Mouse (Mus musculus) stomach, embryonic 14.5 days (tissue): ENCODE data around the gene Gm47791. TPM values are rescaled to one million over a fixed set of nuclear protein-coding genes. Genes with fewer than 3 reads are reported as not detected.

Experiments
- ATAC-seq: fragments of 200-750 bp; cut with Nextera tagmentation; 2 replicates; pipeline ENCODE4 v1.8.0; 2017; ENCODE audit warnings: low read depth, moderate TSS enrichment; ENCODE audit not compliant: insufficient number of reproducible peaks, insufficient read depth, low FRiP score
- H3K27ac ChIP-seq: fragments of 300-500 bp; sonication (generic); 2 replicates; pipeline ENCODE4 v1.5.1; 2014; ENCODE audit warnings: mild to moderate bottlenecking, low read length, moderate library complexity, mixed read lengths
- H3K27me3 ChIP-seq: fragments of 300-500 bp; sonication (generic); 2 replicates; pipeline ENCODE4 v1.6.1; 2014; ENCODE audit warnings: low read length, control low read depth, mixed read lengths; ENCODE audit not compliant: control insufficient read depth, insufficient read depth
- H3K36me3 ChIP-seq: fragments of 300-500 bp; sonication (generic); 2 replicates; pipeline ENCODE4 v1.6.1; 2014; ENCODE audit warnings: mild to moderate bottlenecking, control low read depth, low read length, moderate library complexity, mixed read lengths; ENCODE audit not compliant: control insufficient read depth, insufficient read depth
- H3K4me1 ChIP-seq: fragments of 300-500 bp; sonication (generic); 2 replicates; pipeline ENCODE4 v1.6.1; 2014; ENCODE audit warnings: low read length, control low read depth, mixed read lengths; ENCODE audit not compliant: control insufficient read depth, insufficient read depth
- H3K4me2 ChIP-seq: fragments of 300-500 bp; sonication (generic); replicated peaks from 2 replicates; pipeline ENCODE4 v1.6.1; 2014; ENCODE audit warnings: low read depth, low read length, control low read depth
- H3K4me3 ChIP-seq: fragments of 300-500 bp; sonication (generic); 2 replicates; pipeline ENCODE4 v1.5.1; 2014; ENCODE audit warnings: low read depth, low read length, control low read depth
- H3K9ac ChIP-seq: fragments of 300-500 bp; sonication (generic); replicated peaks from 2 replicates; pipeline ENCODE4 v1.6.1; 2014; ENCODE audit warnings: low read depth, mild to moderate bottlenecking, control low read depth, low read length, moderate library complexity, mixed read lengths
- H3K9me3 ChIP-seq: fragments of 300-500 bp; sonication (generic); 2 replicates; pipeline ENCODE4 v1.6.1; 2016; ENCODE audit warnings: low read depth, low read length, control low read depth; ENCODE audit not compliant: control insufficient read depth
- WGBS: fragments of 180-500 bp; shearing (Covaris S2); extraction: QIAGEN DNeasy Blood & Tissue Kit; methylation state at CpG from one replicate; pipeline ENCODE4 v1.1.7; 2014; 5-methylcytosine and 5-hydroxymethylcytosine counted together
- polyA plus RNA-seq: library from polyadenylated mRNA; unstranded; fragments of >200 nt; fragmentation: Nextera tagmentation; extraction: Ambion mirVana; gene quantifications from 2 replicates; pipeline ENCODE4 v1.2.1, GENCODE M21; 2014

The Gm47791 gene
- polyA plus RNA-seq, result not detected in 2 replicates

DNA sequence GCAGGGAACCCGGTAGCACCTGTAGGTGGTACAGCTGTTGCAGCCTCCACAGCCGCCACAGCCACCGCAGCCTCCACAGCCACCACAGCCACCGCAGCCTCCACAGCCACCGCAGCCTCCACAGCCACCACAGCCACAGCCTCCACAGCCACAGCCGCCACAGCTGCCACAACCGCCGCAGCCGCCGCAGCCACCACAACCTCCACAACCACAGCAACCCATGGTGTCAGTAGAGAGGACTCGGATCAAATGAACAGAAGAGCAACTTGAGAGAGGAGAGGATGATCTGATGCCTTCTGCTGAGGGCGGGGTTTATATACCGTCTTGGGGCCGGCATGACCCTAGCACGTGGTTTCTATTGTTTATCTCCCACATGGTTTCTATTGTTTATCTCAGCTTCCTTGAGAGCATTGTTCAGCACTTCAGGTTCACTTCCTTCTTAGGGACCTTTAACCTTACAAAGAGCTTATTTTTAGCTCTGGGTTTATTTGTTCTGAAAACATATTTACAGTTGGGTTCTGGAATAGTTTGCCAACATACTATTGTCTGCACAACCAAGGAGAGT lies at the start of gene Gm47791:
Gene Gm47791 (minus strand): TSS at position 222 of the 565 bp plus-strand sequence.
- no peaks in the 10 kb centered on the region for H3K27me3 ChIP-seq
- no peak within 1 kb of the TSS for H3K4me2 ChIP-seq
- no peaks in the 10 kb centered on the region for H3K4me1 ChIP-seq
- WGBS, result 81% methylated on average over 13 of the region's 15 CpGs
- no peak for ATAC-seq
- no peak within 1 kb of the TSS for H3K9ac ChIP-seq
- H3K36me3 ChIP-seq, result no peaks in the 10 kb centered on the region
- no peaks in the 10 kb centered on the region for H3K9me3 ChIP-seq
- no peak within 1 kb of the TSS for H3K4me3 ChIP-seq
- H3K27ac ChIP-seq, result no peak within 1 kb of the TSS

GRCm38 (mm10) chr1:82820626-82821186 lies 49.7 kb upstream of the Gm47791 start:
- H3K27ac ChIP-seq, result no peak overlapping the region
- H3K9me3 ChIP-seq, result no peaks in the 10 kb centered on the region
- no peak overlapping the region for H3K9ac ChIP-seq
- no peak for ATAC-seq
- no peak overlapping the region for H3K4me2 ChIP-seq
- H3K4me1 ChIP-seq, result peaks cover 4% of the 10 kb centered on the region; the same call in 1 of the 2 replicates
- H3K27me3 ChIP-seq, result no peaks in the 10 kb centered on the region
- no peak overlapping the region for H3K4me3 ChIP-seq
- H3K36me3 ChIP-seq, result no peaks in the 10 kb centered on the region
- 75% methylated on average over 3 of the region's 3 CpGs for WGBS

GRCm38 (mm10) chr1:82820179-82820578 lies 49.1 kb upstream of the Gm47791 start:
- Histone ChIP-seq H3K9ac (no peak overlapping the region), H3K27me3 (no peaks in the 10 kb centered on the region), H3K4me3 (no peak overlapping the region), H3K9me3 (no peaks in the 10 kb centered on the region), H3K27ac (no peak overlapping the region), H3K4me1 (peaks cover 4% of the 10 kb centered on the region; the same call in 1 of the 2 replicates), H3K36me3 (no peaks in the 10 kb centered on the region), H3K4me2 (no peak overlapping the region)
- ATAC-seq, result no peak
- WGBS, result 45% methylated on average over 15 of the region's 15 CpGs

DNA sequence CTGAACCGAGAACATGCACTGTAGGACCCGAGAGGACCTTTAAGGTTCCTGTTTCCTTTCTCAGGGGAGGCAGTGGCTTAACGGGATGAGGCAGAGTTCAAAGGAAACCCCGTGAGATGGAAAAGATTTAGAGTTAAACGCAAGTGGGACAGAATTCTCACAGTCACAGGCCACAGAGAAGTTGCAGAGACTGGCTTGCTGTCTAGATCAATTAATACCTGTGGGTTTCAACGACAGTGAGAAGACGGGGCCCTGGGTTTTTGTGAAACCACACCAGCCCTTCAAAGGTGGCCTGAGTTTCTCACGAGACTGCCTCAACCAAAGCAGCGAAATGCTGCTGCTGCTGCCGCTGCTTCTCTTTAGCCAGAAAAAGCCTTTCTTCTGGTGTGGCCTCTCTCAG lies 48.3 kb upstream of the Gm47791 start:
- no peak overlapping the region for H3K4me3 ChIP-seq
- no peak overlapping the region for H3K27ac ChIP-seq
- H3K9ac ChIP-seq, result no peak overlapping the region
- ATAC-seq, result no peak
- H3K4me2 ChIP-seq, result no peak overlapping the region
- peaks cover 4% of the 10 kb centered on the region; the same call in 1 of the 2 replicates for H3K4me1 ChIP-seq
- H3K36me3 ChIP-seq, result no peaks in the 10 kb centered on the region
- 59% methylated on average over 10 of the region's 10 CpGs for WGBS
- no peaks in the 10 kb centered on the region for H3K27me3 ChIP-seq
- no peaks in the 10 kb centered on the region for H3K9me3 ChIP-seq

DNA sequence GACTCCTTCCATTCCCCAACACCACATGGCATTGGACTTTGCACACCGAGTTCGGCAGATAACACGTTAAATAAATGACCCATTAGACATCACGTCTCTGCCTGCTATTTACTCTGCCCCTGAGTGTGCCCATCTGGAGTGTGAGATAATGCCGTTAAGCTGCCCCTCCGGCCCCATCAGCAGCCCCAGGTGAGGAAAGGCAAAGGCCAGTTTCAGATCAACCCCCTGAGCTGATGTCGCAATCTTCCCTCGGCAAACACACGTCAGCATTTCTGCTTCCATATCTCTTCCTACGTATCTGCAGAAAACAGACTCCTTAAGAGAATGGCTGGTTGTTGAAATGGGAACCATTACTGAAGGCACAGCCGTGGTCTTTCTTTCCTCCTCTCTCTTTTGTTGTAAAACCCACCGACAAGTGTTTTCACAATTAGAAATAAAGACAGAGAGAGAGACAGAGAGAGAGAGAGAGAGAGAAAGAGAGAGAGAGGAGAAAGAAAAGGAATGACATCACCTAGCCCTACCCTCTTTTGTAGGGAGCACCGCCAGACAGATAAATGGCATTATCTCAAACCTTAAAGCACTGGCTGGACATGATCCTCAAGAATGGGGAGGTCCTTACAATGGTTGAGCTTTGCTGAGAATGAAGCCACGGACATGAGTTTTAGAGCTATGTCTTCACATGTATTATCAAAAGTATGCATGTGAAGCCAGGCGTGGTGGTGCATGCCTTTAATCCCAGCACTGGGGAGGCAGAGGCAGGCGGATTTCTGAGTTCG lies 45.1 kb upstream of the Gm47791 start:
- no peak overlapping the region for H3K4me3 ChIP-seq
- peaks cover 4% of the 10 kb centered on the region; the same call in 1 of the 2 replicates for H3K4me1 ChIP-seq
- ATAC-seq, result peak; percentile 91
- H3K27me3 ChIP-seq, result no peaks in the 10 kb centered on the region
- no peak overlapping the region; the same call in 1 of the 2 replicates for H3K27ac ChIP-seq
- no peaks in the 10 kb centered on the region for H3K36me3 ChIP-seq
- WGBS, result 51% methylated on average over 17 of the region's 17 CpGs
- no peaks in the 10 kb centered on the region for H3K9me3 ChIP-seq
- H3K4me2 ChIP-seq, result peak overlapping the region; percentile 14; the same call in 1 of the 2 replicates
- H3K9ac ChIP-seq, result no peak overlapping the region

GRCm38 (mm10) chr1:82811766-82812165 lies 40.7 kb upstream of the Gm47791 start:
- Histone ChIP-seq H3K9me3 (no peaks in the 10 kb centered on the region), H3K9ac (no peak overlapping the region), H3K27ac (no peak overlapping the region), H3K4me1 (no peaks in the 10 kb centered on the region), H3K4me2 (no peak overlapping the region), H3K27me3 (no peaks in the 10 kb centered on the region), H3K36me3 (no peaks in the 10 kb centered on the region), H3K4me3 (no peak overlapping the region)
- WGBS, result 54% methylated on average over 1 of the region's 1 CpGs
- no peak for ATAC-seq

DNA sequence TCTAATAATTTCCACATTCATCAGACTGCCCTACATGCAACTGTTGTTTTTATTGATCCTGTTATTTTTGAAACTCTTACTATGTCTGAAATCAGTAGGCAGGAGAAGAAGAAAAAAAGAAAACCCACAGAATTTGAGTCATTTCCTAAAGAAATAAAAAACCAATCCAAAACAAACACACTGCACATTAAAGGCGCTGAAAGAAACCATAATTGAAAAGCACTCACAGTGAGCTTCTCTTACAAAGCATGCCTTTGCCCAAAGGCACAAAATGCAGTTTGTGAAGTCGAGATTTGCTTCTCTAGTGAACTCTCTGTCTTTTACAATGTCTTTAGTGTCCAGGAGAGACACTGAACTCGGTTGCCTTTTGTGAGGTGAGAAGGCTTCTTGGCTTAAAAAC lies 37.5 kb upstream of the Gm47791 start:
- H3K4me1 ChIP-seq, result no peaks in the 10 kb centered on the region
- no peaks in the 10 kb centered on the region for H3K27me3 ChIP-seq
- WGBS, result 65% methylated on average over 3 of the region's 3 CpGs
- ATAC-seq, result no peak
- no peaks in the 10 kb centered on the region for H3K36me3 ChIP-seq
- no peak overlapping the region for H3K27ac ChIP-seq
- no peak overlapping the region for H3K4me2 ChIP-seq
- H3K9ac ChIP-seq, result no peak overlapping the region
- H3K9me3 ChIP-seq, result no peaks in the 10 kb centered on the region
- no peak overlapping the region for H3K4me3 ChIP-seq

- H3K4me2 ChIP-seq, result no peak overlapping the region
- H3K4me3 ChIP-seq, result no peak overlapping the region
- ATAC-seq, result no peak
- H3K36me3 ChIP-seq, result no peaks in the 10 kb centered on the region
- no peak overlapping the region for H3K9ac ChIP-seq
- no peaks in the 10 kb centered on the region for H3K9me3 ChIP-seq
- H3K27me3 ChIP-seq, result no peaks in the 10 kb centered on the region
- H3K27ac ChIP-seq, result no peak overlapping the region
- no peaks in the 10 kb centered on the region for H3K4me1 ChIP-seq
- WGBS, result 66% methylated on average over 7 of the region's 7 CpGs
Observed at GRCm38 (mm10) chr1:82807206-82807605, 36.2 kb upstream of the Gm47791 start.
